Mouse (Mus musculus): ENCODE results near the gene Selenop. TPM values are rescaled to one million over a fixed set of nuclear protein-coding genes. Genes with fewer than 3 reads are reported as not detected.
A peak's percentile ranks its signal among the peaks of the same experiment; 100 is the strongest.

The Selenop gene
- polyA plus RNA-seq, 1 experiment from 2014 or later: 105 TPM

- Histone ChIP-seq H3K4me3 (ENCODE audit: low read depth, low read length) (0 out of 2 replicates have a peak overlapping the region, but pooled peaks have one; percentile 35), H3K36me3 (ENCODE audit: insufficient read depth) (no peaks in the 10 kb centered on the region), H3K9me3 (ENCODE audit: low read depth, low read length) (no peaks in the 10 kb centered on the region), H3K27me3 (ENCODE audit: insufficient read depth, low read length) (no peaks in the 10 kb centered on the region), H3K4me2 (peak overlapping the region; percentile 63), H3K9ac (no peak overlapping the region), H3K4me1 (ENCODE audit: insufficient read depth) (0 out of 2 replicates have a peak, but pooled peaks cover 3% of the 10 kb centered on the region), H3K27ac (ENCODE audit: low read depth) (peak overlapping the region; percentile 85)
- ATAC-seq (ENCODE audit: insufficient read depth): peak; percentile 22; the same call in 1 of the 2 replicates
- WGBS: 40% methylated on average over 6 of the region's 6 CpGs
- no peak for DNase-seq
- no peak for TF ChIP-seq CTCF (IDR thresholded peaks at IDR 0.05; ENCODE audit: low read depth)
Measured at GRCm38 (mm10) chr15:3269996-3270645, 1.8 kb downstream of the Selenop start.

GRCm38 (mm10) chr15:3270646-3271077 lies 2.3 kb downstream of the Selenop start:
- whole genome bisulfite sequencing: 4% methylated on average over 12 of the region's 12 CpGs
- peak overlapping the region; percentile 60 for H3K9ac ChIP-seq
- DNase-seq: peak; percentile 78

GRCm38 (mm10) chr15:3271216-3271615 lies 2.9 kb downstream of the Selenop start:
- no peak for TF ChIP-seq CTCF (IDR thresholded peaks at IDR 0.05; ENCODE audit: low read depth)
- H3K4me3 ChIP-seq (ENCODE audit: low read depth, low read length): peak overlapping the region; percentile 35
- ATAC-seq (ENCODE audit: insufficient read depth) (peak; percentile 73), DNase-seq (peak; percentile 22)
- H3K9ac ChIP-seq: peak overlapping the region; percentile 40; the same call in 1 of the 2 replicates
- 41% methylated on average over 6 of the region's 6 CpGs for WGBS
- no peaks in the 10 kb centered on the region for H3K9me3 ChIP-seq (ENCODE audit: low read depth, low read length)
- H3K27ac ChIP-seq (ENCODE audit: low read depth): no peak overlapping the region
- peak overlapping the region; percentile 63 for H3K4me2 ChIP-seq
- 0 out of 2 replicates have a peak, but pooled peaks cover 3% of the 10 kb centered on the region for H3K4me1 ChIP-seq (ENCODE audit: insufficient read depth)
- no peaks in the 10 kb centered on the region for H3K36me3 ChIP-seq (ENCODE audit: insufficient read depth)
- H3K27me3 ChIP-seq (ENCODE audit: insufficient read depth, low read length): no peaks in the 10 kb centered on the region

More at GRCm38 (mm10) chr15:3270646-3271077, 2.3 kb downstream of the Selenop start:
- Histone ChIP-seq H3K4me3 (ENCODE audit: low read depth, low read length) (peak overlapping the region; percentile 35), H3K36me3 (ENCODE audit: insufficient read depth) (no peaks in the 10 kb centered on the region), H3K9me3 (ENCODE audit: low read depth, low read length) (no peaks in the 10 kb centered on the region), H3K4me2 (peak overlapping the region; percentile 63), H3K4me1 (ENCODE audit: insufficient read depth) (0 out of 2 replicates have a peak, but pooled peaks cover 3% of the 10 kb centered on the region), H3K27me3 (ENCODE audit: insufficient read depth, low read length) (no peaks in the 10 kb centered on the region), H3K27ac (ENCODE audit: low read depth) (peak overlapping the region; percentile 85)
- ATAC-seq (ENCODE audit: insufficient read depth): peak; percentile 87
- TF ChIP-seq CTCF (IDR thresholded peaks at IDR 0.05; ENCODE audit: low read depth): no peak

GRCm38 (mm10) chr15:3273191-3273590 lies 4.8 kb downstream of the Selenop start:
- Histone ChIP-seq H3K9me3 (ENCODE audit: low read depth, low read length) (no peaks in the 10 kb centered on the region), H3K4me1 (ENCODE audit: insufficient read depth) (0 out of 2 replicates have a peak, but pooled peaks cover 3% of the 10 kb centered on the region), H3K36me3 (ENCODE audit: insufficient read depth) (no peaks in the 10 kb centered on the region), H3K27ac (ENCODE audit: low read depth) (no peak overlapping the region), H3K27me3 (ENCODE audit: insufficient read depth, low read length) (no peaks in the 10 kb centered on the region), H3K9ac (no peak overlapping the region), H3K4me3 (ENCODE audit: low read depth, low read length) (no peak overlapping the region), H3K4me2 (no peak overlapping the region)
- WGBS: 67% methylated on average over 1 of the region's 1 CpGs
- ATAC-seq (ENCODE audit: insufficient read depth) (no peak), DNase-seq (no peak)
- no peak for TF ChIP-seq CTCF (IDR thresholded peaks at IDR 0.05; ENCODE audit: low read depth)

GRCm38 (mm10) chr15:3277391-3277790 lies 9.0 kb downstream of the Selenop start:
- ATAC-seq (ENCODE audit: insufficient read depth): no peak
- H3K9ac ChIP-seq: no peak overlapping the region
- H3K4me1 ChIP-seq (ENCODE audit: insufficient read depth): no peaks in the 10 kb centered on the region
- no peak for DNase-seq
- H3K27ac ChIP-seq (ENCODE audit: low read depth): no peak overlapping the region
- WGBS: 83% methylated on average over 2 of the region's 2 CpGs
- H3K27me3 ChIP-seq (ENCODE audit: insufficient read depth, low read length): no peaks in the 10 kb centered on the region
- no peak overlapping the region for H3K4me3 ChIP-seq (ENCODE audit: low read depth, low read length)
- TF ChIP-seq CTCF (IDR thresholded peaks at IDR 0.05; ENCODE audit: low read depth): no peak; the same call in 1 of the 2 replicates
- peaks cover 6% of the 10 kb centered on the region; the same call in 1 of the 2 replicates for H3K36me3 ChIP-seq (ENCODE audit: insufficient read depth)
- H3K4me2 ChIP-seq: no peak overlapping the region
- no peaks in the 10 kb centered on the region for H3K9me3 ChIP-seq (ENCODE audit: low read depth, low read length)

- no peak for TF ChIP-seq CTCF (IDR thresholded peaks at IDR 0.05; ENCODE audit: low read depth)
Measured at GRCm38 (mm10) chr15:3279242-3279641, 10.9 kb downstream of the Selenop start.

GRCm38 (mm10) chr15:3281216-3281615 lies 12.9 kb downstream of the Selenop start:
- no peak overlapping the region for H3K9ac ChIP-seq
- ATAC-seq (ENCODE audit: insufficient read depth) (no peak), DNase-seq (no peak)
- TF ChIP-seq CTCF (IDR thresholded peaks at IDR 0.05; ENCODE audit: low read depth): no peak
- no peaks in the 10 kb centered on the region for H3K9me3 ChIP-seq (ENCODE audit: low read depth, low read length)
- H3K27me3 ChIP-seq (ENCODE audit: insufficient read depth, low read length): no peaks in the 10 kb centered on the region
- no peaks in the 10 kb centered on the region for H3K4me1 ChIP-seq (ENCODE audit: insufficient read depth)
- H3K4me3 ChIP-seq (ENCODE audit: low read depth, low read length): no peak overlapping the region
- H3K36me3 ChIP-seq (ENCODE audit: insufficient read depth): peaks cover 6% of the 10 kb centered on the region; the same call in 1 of the 2 replicates
- no peak overlapping the region for H3K4me2 ChIP-seq
- no peak overlapping the region for H3K27ac ChIP-seq (ENCODE audit: low read depth)

More at GRCm38 (mm10) chr15:3279242-3279641, 10.9 kb downstream of the Selenop start:
- 71% methylated on average over 7 of the region's 7 CpGs for WGBS
- no peaks in the 10 kb centered on the region for H3K27me3 ChIP-seq (ENCODE audit: insufficient read depth, low read length)
- no peaks in the 10 kb centered on the region for H3K9me3 ChIP-seq (ENCODE audit: low read depth, low read length)
- ATAC-seq (ENCODE audit: insufficient read depth) (no peak), DNase-seq (no peak)
- peaks cover 6% of the 10 kb centered on the region; the same call in 1 of the 2 replicates for H3K36me3 ChIP-seq (ENCODE audit: insufficient read depth)
- no peaks in the 10 kb centered on the region for H3K4me1 ChIP-seq (ENCODE audit: insufficient read depth)
- no peak overlapping the region for H3K27ac ChIP-seq (ENCODE audit: low read depth)
- H3K4me2 ChIP-seq: no peak overlapping the region
- H3K9ac ChIP-seq: no peak overlapping the region
- no peak overlapping the region for H3K4me3 ChIP-seq (ENCODE audit: low read depth, low read length)

Measured in lung, embryonic 14.5 days (tissue).